Mouse (Mus musculus) intestine, embryonic 16.5 days (tissue): ENCODE data around the gene Map2. TPM values are rescaled to one million over a fixed set of nuclear protein-coding genes. Genes with fewer than 3 reads are reported as not detected.

ENCODE experiments used
- ATAC-seq: fragments of 200-750 bp; cut with Nextera tagmentation; 2 replicates; pipeline ENCODE4 v1.8.0; 2017; ENCODE audit warnings: moderate TSS enrichment, moderate library complexity
- H3K27ac ChIP-seq: fragments of 300-500 bp; sonication (generic); 2 replicates; pipeline ENCODE4 v1.5.1; 2014; ENCODE audit warnings: mild to moderate bottlenecking, low read length
- H3K27me3 ChIP-seq: fragments of 300-500 bp; sonication (generic); replicated peaks from 2 replicates; pipeline ENCODE4 v1.6.1; 2014; ENCODE audit warnings: low read length, control low read depth, mixed read lengths; ENCODE audit not compliant: control insufficient read depth, insufficient read depth
- H3K36me3 ChIP-seq: fragments of 300-500 bp; sonication (generic); 2 replicates; pipeline ENCODE4 v1.6.1; 2014; ENCODE audit warnings: low read length, control low read depth; ENCODE audit not compliant: control insufficient read depth, insufficient read depth
- H3K4me1 ChIP-seq: fragments of 300-500 bp; sonication (generic); 2 replicates; pipeline ENCODE4 v1.6.1; 2014; ENCODE audit warnings: low read length, control low read depth, mixed read lengths; ENCODE audit not compliant: control insufficient read depth, insufficient read depth
- H3K4me2 ChIP-seq: fragments of 300-500 bp; sonication (generic); 2 replicates; pipeline ENCODE4 v1.6.1; 2014; ENCODE audit warnings: low read depth, low read length, control low read depth
- H3K4me3 ChIP-seq: fragments of 300-500 bp; sonication (generic); 2 replicates; pipeline ENCODE4 v1.5.1; 2014; ENCODE audit warnings: mild to moderate bottlenecking, low read length
- H3K9ac ChIP-seq: fragments of 300-500 bp; sonication (generic); 2 replicates; pipeline ENCODE4 v1.6.1; 2014; ENCODE audit warnings: low read depth, low read length
- H3K9me3 ChIP-seq: fragments of 300-500 bp; sonication (generic); 2 replicates; pipeline ENCODE4 v1.6.1; 2016; ENCODE audit warnings: low read length, control low read depth; ENCODE audit not compliant: control insufficient read depth
- WGBS: fragments of 180-500 bp; shearing (Covaris S2); extraction: QIAGEN DNeasy Blood & Tissue Kit; methylation state at CpG from one replicate; pipeline ENCODE4 v1.1.7; 2014; 5-methylcytosine and 5-hydroxymethylcytosine counted together
- polyA plus RNA-seq: library from polyadenylated mRNA; unstranded; fragments of >200 nt; fragmentation: Nextera tagmentation; extraction: Ambion mirVana; gene quantifications from 2 replicates; pipeline ENCODE4 v1.2.1, GENCODE M21; 2015

The Map2 gene
- polyA plus RNA-seq, 1 experiment from 2014 or later = 9.5 TPM

- 74% methylated on average over 13 of the region's 13 CpGs for WGBS
- H3K4me2 ChIP-seq = no peak overlapping the region
- H3K9ac ChIP-seq = no peak overlapping the region
- H3K4me3 ChIP-seq = no peak overlapping the region
- no peaks in the 10 kb centered on the region for H3K4me1 ChIP-seq
- ATAC-seq = no peak
- no peak overlapping the region for H3K27ac ChIP-seq
- no peaks in the 10 kb centered on the region for H3K36me3 ChIP-seq
- H3K9me3 ChIP-seq = no peaks in the 10 kb centered on the region
- no peaks in the 10 kb centered on the region for H3K27me3 ChIP-seq
These were observed 20.1 kb downstream of the Map2 start for GRCm38 (mm10) chr1:66195040-66195726.

GRCm38 (mm10) chr1:66196240-66196639, 21.2 kb downstream of the Map2 start:
- Histone ChIP-seq H3K27me3 (no peaks in the 10 kb centered on the region), H3K9me3 (no peaks in the 10 kb centered on the region), H3K4me1 (no peaks in the 10 kb centered on the region), H3K9ac (no peak overlapping the region), H3K27ac (no peak overlapping the region), H3K4me3 (no peak overlapping the region), H3K4me2 (no peak overlapping the region), H3K36me3 (no peaks in the 10 kb centered on the region)
- WGBS = 94% methylated on average over 4 of the region's 4 CpGs
- no peak for ATAC-seq

DNA sequence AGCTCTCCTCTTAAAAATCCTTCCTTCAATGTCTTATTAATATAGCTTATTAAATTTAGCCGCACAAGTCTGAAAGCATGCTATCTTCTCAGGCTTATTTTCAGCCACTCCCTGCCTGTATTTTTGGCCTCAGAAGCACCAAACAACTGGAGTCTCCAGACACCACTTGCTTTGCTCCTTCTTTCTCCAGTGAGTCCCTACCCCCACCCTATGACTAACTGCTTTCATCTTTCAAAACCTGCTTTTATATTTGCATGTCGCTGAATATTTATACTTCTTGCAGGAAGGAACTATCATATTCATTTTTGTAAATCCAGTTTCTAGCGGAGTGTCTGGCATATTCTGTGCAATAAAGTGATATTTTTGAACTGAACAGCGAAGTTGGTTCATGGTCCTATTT, 21.6 kb downstream of the Map2 start:
- Histone ChIP-seq H3K36me3 (no peaks in the 10 kb centered on the region), H3K4me1 (no peaks in the 10 kb centered on the region), H3K9me3 (no peaks in the 10 kb centered on the region), H3K27ac (no peak overlapping the region), H3K4me2 (no peak overlapping the region), H3K27me3 (no peaks in the 10 kb centered on the region), H3K9ac (no peak overlapping the region), H3K4me3 (no peak overlapping the region)
- no peak for ATAC-seq
- WGBS = 87% methylated on average over 4 of the region's 4 CpGs

GRCm38 (mm10) chr1:66205517-66205916, 30.4 kb downstream of the Map2 start:
- H3K9me3 ChIP-seq = no peaks in the 10 kb centered on the region
- no peaks in the 10 kb centered on the region for H3K27me3 ChIP-seq
- no peak overlapping the region for H3K27ac ChIP-seq
- no peak overlapping the region for H3K4me2 ChIP-seq
- no peak for ATAC-seq
- WGBS = 90% methylated on average over 2 of the region's 2 CpGs
- no peaks in the 10 kb centered on the region for H3K36me3 ChIP-seq
- H3K9ac ChIP-seq = no peak overlapping the region
- no peak overlapping the region for H3K4me3 ChIP-seq
- H3K4me1 ChIP-seq = no peaks in the 10 kb centered on the region

DNA sequence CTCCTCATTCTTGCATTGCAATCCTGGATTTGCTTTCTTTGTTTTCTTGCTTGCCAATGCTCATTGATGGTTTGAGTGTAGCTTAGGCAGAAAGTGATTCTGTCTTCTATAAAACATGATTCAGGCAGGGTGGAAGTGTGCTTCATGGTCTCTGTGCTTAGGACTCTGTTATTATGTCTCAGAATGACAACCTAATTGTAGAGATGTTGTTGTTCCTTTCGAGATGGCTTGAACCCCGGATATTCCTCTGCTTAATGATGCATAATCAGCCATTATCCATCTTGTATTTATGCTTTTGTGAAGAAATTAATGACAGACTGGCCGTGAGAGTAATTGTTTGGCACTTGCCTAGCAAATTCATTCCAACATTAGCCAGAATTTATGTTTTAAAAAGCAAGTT, 31.8 kb downstream of the Map2 start:
- Histone ChIP-seq H3K4me3 (no peak overlapping the region), H3K27me3 (no peaks in the 10 kb centered on the region), H3K9me3 (no peaks in the 10 kb centered on the region), H3K9ac (no peak overlapping the region), H3K4me2 (no peak overlapping the region), H3K27ac (no peak overlapping the region), H3K36me3 (no peaks in the 10 kb centered on the region), H3K4me1 (no peaks in the 10 kb centered on the region)
- no peak for ATAC-seq
- WGBS = 62% methylated on average over 3 of the region's 3 CpGs

- H3K4me2 ChIP-seq = no peak overlapping the region
- no peaks in the 10 kb centered on the region for H3K9me3 ChIP-seq
- H3K36me3 ChIP-seq = no peaks in the 10 kb centered on the region
- H3K27me3 ChIP-seq = no peaks in the 10 kb centered on the region
- no peak overlapping the region for H3K4me3 ChIP-seq
- no peak overlapping the region for H3K27ac ChIP-seq
- 69% methylated on average over 7 of the region's 7 CpGs for WGBS
- no peak overlapping the region for H3K9ac ChIP-seq
- no peak for ATAC-seq
- H3K4me1 ChIP-seq = no peaks in the 10 kb centered on the region
These were observed 36.2 kb downstream of the Map2 start for GRCm38 (mm10) chr1:66211074-66211791.

- WGBS = 57% methylated on average over 4 of the region's 4 CpGs
- no peaks in the 10 kb centered on the region for H3K9me3 ChIP-seq
- H3K27ac ChIP-seq = no peak overlapping the region
- H3K4me1 ChIP-seq = no peaks in the 10 kb centered on the region
- H3K36me3 ChIP-seq = no peaks in the 10 kb centered on the region
- H3K4me3 ChIP-seq = no peak overlapping the region
- H3K4me2 ChIP-seq = no peak overlapping the region
- no peak for ATAC-seq
- no peak overlapping the region for H3K9ac ChIP-seq
- no peaks in the 10 kb centered on the region for H3K27me3 ChIP-seq
These were observed 46.4 kb downstream of the Map2 start for GRCm38 (mm10) chr1:66221497-66221896.

- 46% methylated on average over 1 of the region's 1 CpGs for WGBS
- H3K9ac ChIP-seq = no peak overlapping the region
- H3K4me1 ChIP-seq = peaks cover 3% of the 10 kb centered on the region; the same call in 1 of the 2 replicates
- no peak overlapping the region for H3K27ac ChIP-seq
- no peaks in the 10 kb centered on the region for H3K36me3 ChIP-seq
- no peak overlapping the region for H3K4me3 ChIP-seq
- H3K4me2 ChIP-seq = no peak overlapping the region
- no peaks in the 10 kb centered on the region for H3K27me3 ChIP-seq
- no peaks in the 10 kb centered on the region for H3K9me3 ChIP-seq
- no peak for ATAC-seq
These were observed 48.3 kb downstream of the Map2 start for GRCm38 (mm10) chr1:66223331-66223730.

DNA sequence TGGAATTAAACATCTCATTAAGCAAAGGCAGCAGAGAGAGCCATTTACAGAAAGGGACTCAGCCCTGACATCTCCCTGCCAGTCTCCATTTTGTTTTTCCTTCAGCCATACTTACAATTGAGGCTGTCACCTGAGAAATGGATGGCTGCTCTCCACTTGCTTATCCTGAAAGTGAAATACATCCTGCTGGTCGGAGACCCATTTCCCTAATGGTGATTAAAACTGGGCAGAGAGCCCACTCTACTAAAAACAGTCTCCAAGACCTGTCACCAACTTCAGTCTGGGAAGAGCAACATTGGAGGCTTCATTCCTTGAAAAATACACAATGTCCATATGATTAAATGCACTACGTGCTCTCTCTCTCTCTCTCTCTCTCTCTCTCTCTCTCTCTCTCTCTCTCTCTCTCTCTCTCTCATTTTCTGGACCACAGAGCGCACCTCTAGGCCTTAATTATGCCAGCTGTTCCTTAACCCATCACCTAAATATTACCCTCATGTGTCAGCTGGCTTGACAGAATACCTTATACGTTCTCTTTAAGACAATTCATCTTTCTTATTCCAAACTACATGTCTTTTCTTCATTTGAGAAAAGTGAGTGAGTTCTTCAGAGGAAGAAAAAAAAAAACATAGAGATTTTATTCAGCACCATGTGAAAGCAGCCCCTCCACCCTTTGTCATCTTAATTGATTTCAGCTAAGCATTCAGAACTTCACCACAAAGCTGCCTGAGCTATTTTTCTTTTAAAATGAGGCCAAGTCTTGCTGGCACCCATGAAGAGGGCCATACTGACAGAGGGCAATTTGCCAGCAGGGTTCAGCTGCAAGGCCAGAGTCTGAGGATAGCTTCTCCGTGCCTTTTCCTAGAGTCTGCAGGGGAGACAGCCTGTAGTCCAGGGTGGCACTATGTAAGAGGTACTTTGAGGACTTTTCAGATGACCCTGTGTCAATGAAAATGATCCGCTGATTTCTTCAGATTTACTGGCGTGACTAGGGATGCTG, 51.6 kb downstream of the Map2 start:
- Histone ChIP-seq H3K27ac (no peak overlapping the region), H3K36me3 (no peaks in the 10 kb centered on the region), H3K9ac (no peak overlapping the region), H3K4me1 (peaks cover 3% of the 10 kb centered on the region; the same call in 1 of the 2 replicates), H3K4me3 (no peak overlapping the region), H3K9me3 (no peaks in the 10 kb centered on the region), H3K4me2 (no peak overlapping the region), H3K27me3 (no peaks in the 10 kb centered on the region)
- 52% methylated on average over 7 of the region's 7 CpGs for WGBS
- ATAC-seq = 0 out of 2 replicates have a peak, but pooled peaks have one; percentile 44
